Mouse (Mus musculus) urinary bladder, adult 2 months (tissue): ENCODE results near the gene Cdh24. TPM values are rescaled to one million over a fixed set of nuclear protein-coding genes. Genes with fewer than 3 reads are reported as not detected.
"Not testable (repeated sequence)": the region's sequence is repeated elsewhere in the genome, so short reads cannot be mapped to it uniquely, and the experiment has no call there.

Experiments
- DNase-seq: peaks from one replicate; pipeline ENCODE4 v3.0.0; 2022; ENCODE audit warnings: low spot score
- polyA plus RNA-seq: library from polyadenylated mRNA; depleted of rRNA; stranded (reverse); fragments of >200 nt; gene quantifications from 2 replicates; pipeline ENCODE4 v1.2.3, GENCODE M21; 2012

Cdh24 gene
- polyA plus RNA-seq, 1 experiment: 1.5 TPM

DNA sequence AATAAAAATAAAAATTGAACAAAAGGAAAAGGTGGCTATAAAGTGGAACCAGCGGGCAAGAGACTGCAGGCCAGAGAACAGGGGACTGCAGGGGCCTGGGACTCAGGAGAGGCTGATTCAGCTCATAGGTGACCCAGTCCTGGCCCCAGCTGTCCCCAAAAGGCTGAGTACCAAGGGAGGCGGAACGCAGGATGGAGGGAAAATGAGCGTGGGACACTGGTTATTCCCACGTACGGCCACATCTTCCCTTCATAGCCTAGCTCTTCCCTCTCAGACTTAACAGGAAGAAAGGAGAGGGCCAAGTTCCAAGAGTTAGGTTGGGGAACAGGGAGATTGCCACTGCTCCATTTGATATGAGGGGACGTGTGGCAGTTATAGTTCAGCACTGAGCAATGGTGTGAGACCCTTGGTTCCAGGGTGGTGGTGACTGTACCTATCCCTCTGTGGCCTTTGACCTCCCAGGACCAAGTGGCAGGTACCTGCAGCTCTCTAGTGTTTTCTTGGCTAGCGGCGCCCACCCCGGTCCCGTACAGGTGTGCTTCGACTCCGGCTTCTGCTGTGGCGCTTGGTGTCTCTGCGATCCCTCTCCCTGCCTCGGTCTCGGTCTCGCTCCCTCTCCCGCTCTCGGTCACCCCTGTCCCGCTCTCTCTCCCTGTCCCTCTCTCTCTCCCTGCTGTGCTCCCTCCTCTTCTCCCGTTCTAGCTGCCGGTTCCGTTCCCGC is 1.2 kb upstream of the Cdh24 start:
- no peak for DNase-seq

GRCm38 (mm10) chr14:54640946-54641304 is 239 bp downstream of the Cdh24 start, which contains the start of gene Gm17606:
Gene Gm17606 (plus strand): TSS chr14:54640952.
- no peak for DNase-seq

DNA sequence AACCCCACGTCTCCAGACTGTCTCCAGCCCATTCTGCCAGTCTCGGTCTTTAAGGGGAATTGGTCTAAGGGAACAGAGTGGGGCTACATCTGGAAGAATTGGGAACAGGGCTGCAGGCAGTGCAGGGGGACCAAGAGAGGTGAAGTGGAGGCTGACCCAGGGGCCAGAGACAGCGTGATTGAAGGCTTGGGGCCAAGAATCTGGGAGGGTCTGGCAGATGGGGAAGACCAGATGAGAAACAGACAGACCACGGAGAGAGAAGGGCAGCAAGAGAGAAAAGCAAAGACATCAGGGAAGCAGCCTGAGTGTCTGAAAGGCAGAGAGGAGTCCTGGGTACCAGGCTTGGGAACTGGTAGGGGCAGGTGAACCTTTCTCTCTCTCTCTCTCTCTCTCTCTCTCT is 1.0 kb downstream of the Cdh24 start:
- no peak for DNase-seq

DNA sequence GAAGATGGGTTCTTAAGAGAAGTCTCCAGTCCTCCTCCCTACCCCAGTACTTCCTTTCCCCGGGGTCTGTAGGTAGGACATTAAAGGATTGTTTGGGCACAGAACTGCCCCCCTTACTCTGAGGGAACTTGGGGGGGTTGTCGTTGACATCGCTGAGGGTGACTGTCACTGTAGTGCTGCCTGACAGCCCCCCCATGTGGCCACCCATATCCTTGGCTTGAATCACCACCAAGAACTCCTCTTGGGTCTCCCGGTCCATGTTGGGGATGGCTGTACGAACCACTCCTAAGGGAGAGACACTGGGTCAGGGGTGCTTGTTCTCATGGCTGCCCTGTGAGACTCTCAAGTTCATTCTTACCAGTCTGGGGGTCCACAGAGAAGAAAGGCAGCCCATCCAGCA is 3.0 kb downstream of the Cdh24 start:
- no peak for DNase-seq

- DNase-seq: no peak
Observed at GRCm38 (mm10) chr14:54636954-54637353, 4.2 kb downstream of the Cdh24 start.

- DNase-seq: no peak
Observed at GRCm38 (mm10) chr14:54634182-54634581, 7.0 kb downstream of the Cdh24 start.

DNA sequence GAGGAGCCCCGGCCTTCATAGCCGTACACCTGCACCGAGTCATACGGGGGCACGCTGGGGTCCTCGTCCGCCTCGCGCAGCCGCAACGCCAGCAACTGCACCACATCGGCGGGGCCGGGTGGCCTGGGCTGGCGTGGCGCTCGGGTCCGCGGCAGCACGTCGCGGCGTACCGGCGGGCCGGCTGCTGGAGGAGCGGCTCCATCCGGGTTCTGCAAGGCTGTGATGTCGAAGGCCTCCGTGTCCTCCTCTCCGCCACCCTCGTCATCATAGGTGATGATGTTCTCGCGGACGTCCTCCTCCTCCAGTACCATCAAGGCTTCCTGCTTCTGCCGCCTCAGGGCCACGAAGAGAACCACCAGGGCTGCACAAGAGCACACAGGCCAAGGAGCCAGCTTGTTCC is 8.9 kb downstream of the Cdh24 start:
- DNase-seq: no peak

DNA sequence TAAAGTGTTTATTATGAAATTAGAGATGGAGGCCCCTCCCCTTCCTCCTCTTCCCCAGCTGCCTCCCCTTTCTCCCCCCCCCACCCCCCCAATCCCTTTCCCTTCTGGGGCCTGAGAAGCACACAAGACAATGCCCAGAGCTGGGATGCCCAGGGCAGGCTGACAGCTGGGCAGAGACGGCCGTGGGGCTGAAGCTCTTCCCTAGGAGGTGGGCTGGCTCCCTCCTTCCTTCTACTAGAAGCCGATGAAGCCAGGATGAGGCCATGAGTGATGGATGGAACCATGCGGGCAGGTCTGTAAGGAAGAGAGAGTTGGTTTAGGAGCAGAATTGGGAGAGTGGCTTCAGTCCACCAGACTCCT is 9.9 kb downstream of the Cdh24 start:
- no peak for DNase-seq

- no peak for DNase-seq
Observed at GRCm38 (mm10) chr14:54630583-54631239, 10.5 kb downstream of the Cdh24 start.

GRCm38 (mm10) chr14:54629797-54630196 is 11.4 kb downstream of the Cdh24 start:
- no peak for DNase-seq

- no peak for DNase-seq
Observed at GRCm38 (mm10) chr14:54628103-54628502, 13.1 kb downstream of the Cdh24 start.

- DNase-seq: no peak
Observed at GRCm38 (mm10) chr14:54624976-54625375, 16.2 kb downstream of the Cdh24 start.

- DNase-seq: no peak
Observed at GRCm38 (mm10) chr14:54623334-54623733, 17.8 kb downstream of the Cdh24 start.

DNA sequence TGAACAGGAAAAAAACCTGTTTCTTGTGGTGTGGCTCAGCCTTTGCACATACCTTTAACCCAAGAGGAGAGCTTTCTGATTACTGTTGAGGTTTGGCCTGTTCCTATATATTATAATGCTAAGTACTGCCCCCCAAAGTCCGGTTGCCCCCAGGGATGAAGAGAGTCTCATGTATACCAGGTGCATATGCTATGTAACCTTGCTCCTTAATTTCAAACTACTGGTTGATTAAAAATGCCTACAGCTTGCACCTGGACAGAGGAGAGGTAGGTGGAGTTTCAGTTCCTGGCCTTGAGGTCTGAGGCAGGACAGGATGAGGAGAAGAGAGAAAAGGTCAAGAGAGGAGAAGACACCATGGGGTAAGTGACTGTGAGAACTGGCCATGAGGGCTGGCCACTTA is 20.0 kb downstream of the Cdh24 start, which contains the start of gene Psmb11:
Gene Psmb11, plus strand, starts transcription at position 301 of the 400 bp plus-strand sequence.
- DNase-seq: no peak

GRCm38 (mm10) chr14:54617897-54618365 is 23.2 kb downstream of the Cdh24 start, which contains the start of gene Psmb5:
Gene Psmb5 (minus strand): TSS chr14:54618022.
- DNase-seq: peak; percentile 83

GRCm38 (mm10) chr14:54617152-54617896 is 23.8 kb downstream of the Cdh24 start:
- no peak for DNase-seq

- DNase-seq: no peak
Observed at GRCm38 (mm10) chr14:54616226-54616825, 24.8 kb downstream of the Cdh24 start.

DNA sequence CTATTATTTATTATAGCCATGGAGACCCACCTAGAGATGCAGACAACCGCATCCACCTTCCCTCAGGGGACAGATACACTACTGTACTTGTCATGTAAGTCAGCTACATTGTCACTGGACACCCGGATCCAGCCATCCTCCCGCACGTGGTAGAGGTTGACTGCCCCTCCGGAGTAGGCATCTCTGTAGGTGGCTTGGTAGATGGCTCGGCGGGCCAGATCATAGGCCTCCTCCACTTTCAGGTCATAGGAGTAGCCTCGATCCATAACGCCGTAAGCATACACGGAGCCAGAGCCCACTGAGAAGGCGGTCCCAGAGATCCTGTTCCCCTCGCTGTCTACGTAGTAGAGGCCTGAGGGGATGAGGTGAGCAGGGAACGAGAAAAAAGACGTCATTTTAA is 27.0 kb downstream of the Cdh24 start:
- not testable (repeated sequence) for DNase-seq

GRCm38 (mm10) chr14:54610648-54611047 is 30.5 kb downstream of the Cdh24 start:
- DNase-seq: no peak

- no peak for DNase-seq
Observed at GRCm38 (mm10) chr14:54609962-54610361, 31.2 kb downstream of the Cdh24 start.

- no peak for DNase-seq
Observed at GRCm38 (mm10) chr14:54609245-54609644, 31.9 kb downstream of the Cdh24 start.

GRCm38 (mm10) chr14:54607226-54607625 is 33.9 kb downstream of the Cdh24 start:
- DNase-seq: no peak
